Comparison of ENCODE assay signal across 9 mouse cellular contexts in the genomic region with DNA sequence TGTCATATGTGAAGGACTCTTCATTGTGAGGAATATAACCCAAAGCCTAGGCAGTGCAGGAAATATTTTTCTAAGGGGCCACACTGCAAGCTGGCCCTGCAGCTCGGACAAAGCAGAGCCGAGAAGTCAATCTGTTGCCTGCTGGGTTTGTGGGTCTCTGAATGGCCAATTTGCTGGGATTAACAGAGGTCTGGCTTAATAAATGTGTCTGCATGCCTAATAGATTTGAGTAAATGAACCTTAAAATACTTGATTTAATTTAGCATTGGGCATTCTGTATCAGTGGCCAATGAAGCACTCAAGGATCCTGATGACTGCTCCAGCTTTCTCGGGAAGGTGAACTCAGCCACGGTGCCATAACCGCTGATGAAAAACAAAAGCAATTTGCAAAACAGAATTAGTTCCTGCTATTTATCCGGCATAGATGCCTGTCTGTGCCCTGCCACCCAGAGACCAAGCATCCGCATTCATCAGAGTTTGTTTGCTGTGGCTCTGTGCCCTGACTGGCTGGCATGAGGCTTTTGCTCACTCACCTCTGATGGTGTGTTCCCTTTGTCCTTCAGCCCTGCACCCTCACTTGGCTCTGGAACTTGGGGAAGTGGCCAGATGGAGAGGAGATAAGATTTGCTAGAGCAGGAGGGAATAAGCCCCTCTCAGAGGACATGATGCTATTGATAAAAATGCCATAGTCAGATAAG.
DNase-seq lines count a peak whose midpoint lies in the region; ATAC-seq lines count a peak whose summit lies in the region.
"Had no signal": no experiment of that assay in that cellular context is flagged by ENCODE, and none has a peak within 500 bp of the region (broad histone marks: within the 10 kb centered on the region; RNA-seq: fewer than 3 reads in every experiment).

No protein-coding gene starts in this region.

- H3K9me3 ChIP-seq in neural tube, embryonic 14.5 days (ENCODE audit: control insufficient read depth, low read length), result no peaks in the 10 kb centered on the region
- no peaks in the 10 kb centered on the region for H3K9me3 ChIP-seq in heart, embryonic 10.5 days

- DNase-seq in left cerebral cortex, postnatal 4 days, result peak; percentile 43
- DNase-seq in left cerebral cortex, postnatal 36 days (ENCODE audit: low spot score in 2 of 2), result no peak
- peak; percentile 20 for DNase-seq in forelimb bud, embryonic 11.5 days (ENCODE audit: low read depth, low spot score)
- DNase-seq in kidney, adult 9 months, result peak; percentile 38
- DNase-seq in lung, postnatal 10 days, result no peak
- DNase-seq in heart, embryonic 10.5 days (ENCODE audit: low spot score), result no peak
- DNase-seq: thymus, adult 2 months had no signal

- no peaks in the 10 kb centered on the region for H3K27me3 ChIP-seq in neural tube, embryonic 14.5 days (ENCODE audit: control insufficient read depth, insufficient read depth, low read length)
- H3K27me3 ChIP-seq in heart, embryonic 10.5 days (ENCODE audit: insufficient read depth, poor library complexity, severe bottlenecking), result no peaks in the 10 kb centered on the region

- 33% methylated on average over 7 of the region's 7 CpGs for WGBS in neural tube, embryonic 14.5 days
- WGBS in heart, embryonic 10.5 days, result 82% methylated on average over 7 of the region's 7 CpGs

- H3K4me1 ChIP-seq in neural tube, embryonic 14.5 days (ENCODE audit: control insufficient read depth, insufficient read depth, low read length), result peaks cover 2% of the 10 kb centered on the region; the same call in 1 of the 2 replicates
- no peaks in the 10 kb centered on the region for H3K4me1 ChIP-seq in heart, embryonic 10.5 days

- intact Hi-C loops in left cerebral cortex, postnatal 4 days (cut with DNase I), result no loop called here
- intact Hi-C loops in left cerebral cortex, postnatal 36 days (cut with DNase I), result no loop called here

- H3K36me3 ChIP-seq in neural tube, embryonic 14.5 days (ENCODE audit: control insufficient read depth, insufficient read depth, low read length), result no peaks in the 10 kb centered on the region
- no peaks in the 10 kb centered on the region for H3K36me3 ChIP-seq in heart, embryonic 10.5 days

- H3K4me3 ChIP-seq in neural tube, embryonic 14.5 days (ENCODE audit: low read depth, low read length), result no peak overlapping the region
- no peak overlapping the region for H3K4me3 ChIP-seq in heart, embryonic 10.5 days

- ATAC-seq in neural tube, embryonic 14.5 days (ENCODE audit: low read depth), result peak; percentile 49
- ATAC-seq: intestine, embryonic 16.5 days had no signal

- no peak overlapping the region for H3K4me2 ChIP-seq in neural tube, embryonic 14.5 days (ENCODE audit: low read depth, low read length)

- H3K9ac ChIP-seq in neural tube, embryonic 14.5 days (replicated peaks; ENCODE audit: low read depth, low read length), result no peak overlapping the region

- H3K27ac ChIP-seq in neural tube, embryonic 14.5 days (ENCODE audit: low read depth, low read length), result peak overlapping the region; percentile 40; the same call in 1 of the 2 replicates
- H3K27ac ChIP-seq in heart, embryonic 10.5 days, result no peak overlapping the region

Comparison
In these comparisons a context has a peak if more than half of its experiments do, and no peak if none do; other contexts are left out.
1. DNase-seq: peak in left cerebral cortex, postnatal 4 days (single experiment), forelimb bud, embryonic 11.5 days (single experiment) and kidney, adult 9 months (single experiment); none in left cerebral cortex, postnatal 36 days (0 of 2), lung, postnatal 10 days (single experiment) and heart, embryonic 10.5 days (single experiment).